Mouse (Mus musculus) thymus, adult 18-20 months (tissue): ENCODE measurements around the gene Pphln1.

ENCODE experiments used
- DNase-seq, 2 experiments: peaks; one replicate each; pipeline ENCODE4 v3.0.0; 2022; ENCODE audit warnings: mixed read lengths in 2 of 2

Pphln1 gene

GRCm38 (mm10) chr15:93504808-93505207 is 106.7 kb downstream of the Pphln1 start:
- no peak for DNase-seq

GRCm38 (mm10) chr15:93510690-93511336 is 112.7 kb downstream of the Pphln1 start:
- DNase-seq: no peak

GRCm38 (mm10) chr15:93512437-93512836 is 114.3 kb downstream of the Pphln1 start:
- DNase-seq: no peak

GRCm38 (mm10) chr15:93513939-93514341 is 115.8 kb downstream of the Pphln1 start:
- DNase-seq: peak; percentile 30 to 42

GRCm38 (mm10) chr15:93515316-93515715 is 117.2 kb downstream of the Pphln1 start:
- DNase-seq: no peak

- DNase-seq: no peak
These were observed 118.9 kb downstream of the Pphln1 start for GRCm38 (mm10) chr15:93517022-93517565.

- DNase-seq: no peak
These were observed 120.2 kb downstream of the Pphln1 start for GRCm38 (mm10) chr15:93518143-93518902.

GRCm38 (mm10) chr15:93518941-93519835 is 121.0 kb downstream of the Pphln1 start:
- DNase-seq: peak; percentile 69 to 72

GRCm38 (mm10) chr15:93519836-93520826 is 122.0 kb downstream of the Pphln1 start:
- DNase-seq: no peak

GRCm38 (mm10) chr15:93521088-93521786 is 123.1 kb downstream of the Pphln1 start:
- no peak for DNase-seq

- no peak for DNase-seq
These were observed 123.6 kb downstream of the Pphln1 start for GRCm38 (mm10) chr15:93521787-93522180.

GRCm38 (mm10) chr15:93525305-93525917 is 127.3 kb downstream of the Pphln1 start:
- DNase-seq: no peak

- DNase-seq: no peak
These were observed 131.9 kb downstream of the Pphln1 start for GRCm38 (mm10) chr15:93529831-93530702.

- DNase-seq: no peak
These were observed 132.5 kb downstream of the Pphln1 start for GRCm38 (mm10) chr15:93530703-93531032.

GRCm38 (mm10) chr15:93536191-93536590 is 138.0 kb downstream of the Pphln1 start:
- DNase-seq: no peak

GRCm38 (mm10) chr15:93537745-93538144 is 139.6 kb downstream of the Pphln1 start:
- DNase-seq: no peak

GRCm38 (mm10) chr15:93538551-93539205 is 140.5 kb downstream of the Pphln1 start:
- DNase-seq: no peak

GRCm38 (mm10) chr15:93539415-93539814 is 141.3 kb downstream of the Pphln1 start:
- DNase-seq: no peak
